Mouse (Mus musculus) spleen, adult 2 months (tissue): Measurements from ENCODE around the gene Myom3.

Experiments
- CTCF ChIP-seq: fragments of 200-500 bp; IDR thresholded peaks from 2 replicates; pipeline ENCODE4 v1.5.1; 2011; ENCODE audit warnings: mild to moderate bottlenecking, inconsistent platforms; ENCODE audit not compliant: insufficient read depth, insufficient read length, insufficient replicate concordance; ENCODE audit errors: extremely low read depth
- POLR2A ChIP-seq: fragments of 200-500 bp; IDR thresholded peaks from 2 replicates; pipeline ENCODE4 v1.6.1; 2011; ENCODE audit warnings: low read depth, low read length, inconsistent platforms

- no peak for TF ChIP-seq POLR2A
- no peak for TF ChIP-seq CTCF
Observed at GRCm38 (mm10) chr4:135761048-135761447, 1.5 kb downstream of the Myom3 start.
